Comparison of ENCODE assay signal across 9 mouse cellular contexts in genomic region chr4:154603663-154604441, GRCm38 (mm10). TPM values are rescaled to one million over a fixed set of nuclear protein-coding genes. Genes with fewer than 3 reads are reported as not detected.
DNase-seq lines count a peak whose midpoint lies in the region; ATAC-seq lines count a peak whose summit lies in the region.
"Had no signal": no experiment of that assay in that cellular context is flagged by ENCODE, and none has a peak within 500 bp of the region (broad histone marks: within the 10 kb centered on the region; RNA-seq: fewer than 3 reads in every experiment).

No protein-coding gene starts in this region.

- no peaks in the 10 kb centered on the region for H3K36me3 ChIP-seq in neural tube, embryonic 15.5 days
- H3K36me3 ChIP-seq in hindbrain, embryonic 13.5 days, result no peaks in the 10 kb centered on the region
- peaks cover 4% of the 10 kb centered on the region; the same call in 1 of the 2 replicates for H3K36me3 ChIP-seq in midbrain, embryonic 10.5 days

- H3K9me3 ChIP-seq in neural tube, embryonic 15.5 days (replicated peaks), result no peaks in the 10 kb centered on the region
- H3K9me3 ChIP-seq in hindbrain, embryonic 13.5 days, result no peaks in the 10 kb centered on the region
- no peaks in the 10 kb centered on the region for H3K9me3 ChIP-seq in midbrain, embryonic 10.5 days (replicated peaks)

- no peak for ATAC-seq in neural tube, embryonic 15.5 days (ENCODE audit: low FRiP score)
- peak; percentile 52 for ATAC-seq in hindbrain, embryonic 13.5 days (ENCODE audit: low FRiP score)

- peaks cover 16% of the 10 kb centered on the region for H3K27me3 ChIP-seq in neural tube, embryonic 15.5 days (replicated peaks)
- H3K27me3 ChIP-seq in hindbrain, embryonic 13.5 days, result peaks cover 53% of the 10 kb centered on the region
- peaks cover 87% of the 10 kb centered on the region for H3K27me3 ChIP-seq in midbrain, embryonic 10.5 days (ENCODE audit: low read depth, poor library complexity, severe bottlenecking)

- peaks cover 27% of the 10 kb centered on the region for H3K4me1 ChIP-seq in neural tube, embryonic 15.5 days
- peaks cover 54% of the 10 kb centered on the region for H3K4me1 ChIP-seq in hindbrain, embryonic 13.5 days (replicated peaks)
- peaks cover 66% of the 10 kb centered on the region for H3K4me1 ChIP-seq in midbrain, embryonic 10.5 days

- WGBS in neural tube, embryonic 15.5 days, result 20% methylated on average over 25 of the region's 25 CpGs
- 12% methylated on average over 25 of the region's 25 CpGs for WGBS in hindbrain, embryonic 13.5 days
- WGBS in midbrain, embryonic 10.5 days, result 17% methylated on average over 25 of the region's 25 CpGs

- DNase-seq in neural tube, embryonic 10.5 days (ENCODE audit: extremely low spot score, low spot score), result peak; percentile 59
- DNase-seq in midbrain, embryonic 10.5 days (ENCODE audit: low spot score), result peak; percentile 87
- no peak for DNase-seq in kidney, postnatal 25 days
- no peak for DNase-seq in adrenal gland, postnatal 36 days
- no peak for DNase-seq in urinary bladder, postnatal 10 days (ENCODE audit: low spot score)
- no peak for DNase-seq in left cerebral cortex, adult 18-20 months (ENCODE audit: low spot score in 2 of 2)
- DNase-seq: cerebellum, adult 8-10 months had no signal

- H3K27ac ChIP-seq in neural tube, embryonic 15.5 days (replicated peaks), result no peak overlapping the region; the same call in 1 of the 2 replicates
- H3K27ac ChIP-seq in hindbrain, embryonic 13.5 days, result peak overlapping the region; percentile 67
- peak overlapping the region; percentile 89 for H3K27ac ChIP-seq in midbrain, embryonic 10.5 days (replicated peaks)

- H3K4me3 ChIP-seq in neural tube, embryonic 15.5 days (replicated peaks), result no peak overlapping the region
- no peak overlapping the region for H3K4me3 ChIP-seq in hindbrain, embryonic 13.5 days
- peak overlapping the region; percentile 12; the same call in 1 of the 2 replicates for H3K4me3 ChIP-seq in midbrain, embryonic 10.5 days

- no peak overlapping the region for H3K4me2 ChIP-seq in neural tube, embryonic 15.5 days
- no peak overlapping the region for H3K4me2 ChIP-seq in hindbrain, embryonic 13.5 days

- no peak overlapping the region for H3K9ac ChIP-seq in neural tube, embryonic 15.5 days (replicated peaks)
- H3K9ac ChIP-seq in hindbrain, embryonic 13.5 days, result 0 out of 2 replicates have a peak overlapping the region, but pooled peaks have one; percentile 24

RNA-seq across cellular contexts. Expression of gene Prdm16, which starts 32.8 kb away (rescaled TPM):
- 7.7 and 9.0 TPM in 2 replicates for polyA plus RNA-seq in neural tube, embryonic 15.5 days (2015; fragmentation: Nextera tagmentation; extraction: Ambion mirVana)
- 16.1 and 17.2 TPM in 2 replicates for polyA plus RNA-seq in hindbrain, embryonic 13.5 days (2015; fragmentation: Nextera tagmentation; extraction: Ambion mirVana)
- polyA plus RNA-seq in midbrain, embryonic 10.5 days (2016; fragmentation: Nextera tagmentation; extraction: Ambion mirVana), result 12.5 and 14.1 TPM in 2 replicates
- 1 to 10 TPM; 4.2 to 6.4 TPM for total RNA-seq in adrenal gland, postnatal 36 days (2021)
- total RNA-seq in left cerebral cortex, adult 18-20 months (2021), result 1 to 10 TPM; 8.3 to 8.8 TPM

Comparison
In these comparisons a context has a peak if more than half of its experiments do, and no peak if none do; other contexts are left out.
1. DNase-seq: peak in neural tube, embryonic 10.5 days (single experiment) and midbrain, embryonic 10.5 days (single experiment); none in kidney, postnatal 25 days (0 of 2), adrenal gland, postnatal 36 days (0 of 2), urinary bladder, postnatal 10 days (single experiment) and left cerebral cortex, adult 18-20 months (0 of 2).